Mouse (Mus musculus) lung, adult 2 months (tissue): ENCODE data around the gene Peg3. TPM values are rescaled to one million over a fixed set of nuclear protein-coding genes. Genes with fewer than 3 reads are reported as not detected.

Source experiments
- DNase-seq: peaks from one replicate; pipeline ENCODE4 v3.0.0; 2022
- H3K4me1 ChIP-seq: fragments of 200-500 bp; 2 replicates; pipeline ENCODE4 v1.6.1; 2011; ENCODE audit warnings: low read length; ENCODE audit not compliant: control insufficient read depth, insufficient read depth
- H3K4me3 ChIP-seq: fragments of 200-500 bp; replicated peaks from 2 replicates; pipeline ENCODE3; 2011; ENCODE audit warnings: low read depth, mild to moderate bottlenecking, control low read depth, low read length; ENCODE audit errors: extremely low read depth
- CTCF ChIP-seq: fragments of 200-500 bp; IDR thresholded peaks from 2 replicates; pipeline ENCODE4 v1.5.1; 2011; ENCODE audit warnings: mild to moderate bottlenecking, low read length, control low read depth; ENCODE audit not compliant: insufficient read depth
- POLR2A ChIP-seq: fragments of 200-500 bp; IDR thresholded peaks from 2 replicates; pipeline ENCODE4 v1.6.1; 2011; ENCODE audit warnings: low read depth, mild to moderate bottlenecking, control low read depth, low read length, borderline replicate concordance; ENCODE audit errors: extremely low read depth
- WGBS: fragments of 180-500 bp; shearing (Covaris S2); methylation state at CpG from one replicate; pipeline ENCODE4 v1.1.7; 2018; 5-methylcytosine and 5-hydroxymethylcytosine counted together
- polyA plus RNA-seq: library from polyadenylated mRNA; depleted of rRNA; stranded (reverse); fragments of >200 nt; gene quantifications from 2 replicates; pipeline ENCODE4 v1.2.3, GENCODE M21; 2012

Peg3 gene
- polyA plus RNA-seq, 1 experiment = 5.4 TPM

DNA sequence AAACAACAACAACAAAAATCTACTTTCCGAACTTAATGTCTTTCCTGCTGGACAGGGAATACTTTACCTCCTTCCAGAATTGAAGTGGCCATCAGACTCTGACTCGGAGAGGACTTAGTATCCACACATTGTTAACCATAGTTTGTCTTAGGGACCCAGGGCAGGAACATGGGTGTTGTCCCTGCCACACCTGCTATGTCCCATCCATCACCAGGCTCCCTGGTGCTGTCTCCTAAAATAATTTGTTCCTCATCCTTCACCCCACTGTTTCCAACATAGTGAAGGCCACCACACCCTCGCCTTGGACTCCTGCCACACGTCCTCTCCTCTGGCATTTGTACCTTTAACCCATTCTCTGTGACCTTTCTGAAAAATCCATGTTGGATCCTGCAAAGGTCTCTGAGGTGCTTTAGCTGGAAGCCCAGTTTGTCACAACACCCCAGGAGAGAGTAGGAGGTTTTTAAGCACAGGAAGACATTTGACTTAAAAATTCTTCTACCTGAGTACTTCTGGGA, 26.6 kb upstream of the Peg3 start:
- TF ChIP-seq POLR2A (no peak), CTCF (no peak)
- H3K4me3 ChIP-seq = no peak overlapping the region
- no peaks in the 10 kb centered on the region for H3K4me1 ChIP-seq
- WGBS = 56% methylated on average over 4 of the region's 4 CpGs
- no peak for DNase-seq

DNA sequence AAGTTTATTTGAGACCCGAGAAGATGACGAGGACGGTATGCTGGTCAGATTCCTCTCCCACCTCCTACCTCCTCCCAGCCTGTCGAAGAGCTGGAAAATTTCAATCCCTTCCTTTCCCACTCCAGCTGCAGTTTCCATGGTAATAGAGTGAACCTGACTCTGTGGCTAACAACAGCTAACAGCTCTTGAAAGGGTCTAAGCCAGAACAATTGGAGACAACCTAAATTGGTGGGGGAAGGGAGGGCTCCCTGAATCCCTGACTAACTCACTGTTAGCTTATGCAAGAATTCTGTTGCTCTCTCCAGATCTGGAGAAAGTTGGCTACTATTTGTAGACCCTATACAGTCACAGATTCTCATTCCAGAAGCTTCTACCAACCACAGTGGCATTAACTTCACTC, 23.2 kb upstream of the Peg3 start:
- TF ChIP-seq POLR2A (no peak), CTCF (no peak)
- no peaks in the 10 kb centered on the region for H3K4me1 ChIP-seq
- H3K4me3 ChIP-seq = no peak overlapping the region
- 30% methylated on average over 4 of the region's 4 CpGs for WGBS
- no peak for DNase-seq

DNA sequence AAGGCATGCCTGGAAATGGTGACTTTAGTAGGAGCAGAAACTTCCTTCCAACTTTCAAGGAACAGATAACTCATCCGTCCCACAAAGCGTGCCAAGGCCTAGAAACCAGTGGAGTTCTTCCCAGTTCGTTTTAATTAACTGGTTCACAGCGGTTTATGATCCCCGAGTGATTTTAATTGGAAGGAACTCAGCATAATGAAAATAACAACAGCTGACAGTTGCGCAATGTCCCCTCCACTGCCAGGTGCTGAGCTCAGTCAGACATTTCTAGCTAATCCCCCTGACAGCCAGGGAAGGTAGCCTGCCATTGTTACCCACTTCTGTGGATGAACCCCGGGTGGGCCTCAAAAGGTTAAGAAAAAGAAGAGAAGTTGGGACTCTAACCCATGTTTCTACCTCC, 19.0 kb upstream of the Peg3 start:
- WGBS = 62% methylated on average over 7 of the region's 7 CpGs
- Histone ChIP-seq H3K4me1 (no peaks in the 10 kb centered on the region), H3K4me3 (no peak overlapping the region)
- TF ChIP-seq POLR2A (no peak), CTCF (no peak)
- DNase-seq = no peak

DNA sequence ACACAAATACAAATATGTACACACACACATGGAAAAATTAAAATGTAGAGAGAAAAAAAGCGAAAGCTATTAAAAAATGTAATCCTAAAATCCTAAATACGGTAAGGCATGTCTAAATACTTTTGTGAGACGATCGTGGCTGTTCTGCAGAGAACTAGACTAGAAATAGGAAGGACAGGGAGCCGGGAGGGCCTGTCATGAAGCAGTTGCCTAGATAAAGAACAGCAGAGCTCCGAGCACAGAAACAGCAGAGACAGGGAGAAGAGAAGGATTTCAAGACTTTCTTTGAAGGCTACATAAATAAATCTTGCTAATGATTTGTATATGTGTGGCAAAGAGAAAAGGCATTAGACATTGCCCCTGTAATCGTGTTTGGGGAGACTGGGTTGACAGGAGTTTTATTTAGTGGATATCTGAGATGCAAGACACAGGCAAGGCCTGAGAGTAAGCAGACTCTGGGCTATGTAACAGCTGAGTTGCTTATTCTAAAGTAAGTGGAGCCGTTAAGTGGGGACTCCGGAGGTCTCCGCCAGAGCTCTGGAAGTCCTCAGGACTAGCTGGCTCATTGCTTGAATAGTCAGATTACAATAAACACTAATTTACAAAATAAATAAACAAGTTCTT, 14.2 kb upstream of the Peg3 start:
- no peak for TF ChIP-seq CTCF
- H3K4me3 ChIP-seq = no peak overlapping the region
- WGBS = 55% methylated on average over 10 of the region's 10 CpGs
- no peak for DNase-seq
- no peaks in the 10 kb centered on the region for H3K4me1 ChIP-seq

DNA sequence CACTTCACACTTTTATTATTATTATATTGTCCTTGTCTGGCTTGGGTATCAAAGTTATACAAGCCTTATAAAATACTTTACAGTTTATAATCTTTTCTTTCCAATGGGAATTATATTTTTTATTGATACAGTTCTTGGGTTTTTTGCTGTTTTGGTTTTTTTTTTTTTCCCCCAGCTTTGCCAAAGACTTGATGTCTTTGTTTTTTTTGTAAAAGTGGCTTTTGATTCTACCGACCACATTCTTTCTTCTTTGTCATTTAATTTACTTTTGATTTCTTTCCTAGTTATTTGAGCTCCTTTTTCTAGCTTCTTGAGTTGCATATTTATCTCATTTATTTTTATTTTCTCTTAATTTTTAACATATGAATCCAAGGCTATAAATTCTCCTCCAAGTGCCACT, 5.8 kb upstream of the Peg3 start:
- Histone ChIP-seq H3K4me1 (no peaks in the 10 kb centered on the region), H3K4me3 (no peak overlapping the region)
- TF ChIP-seq POLR2A (no peak), CTCF (no peak)
- DNase-seq = no peak
- WGBS = 61% methylated on average over 1 of the region's 1 CpGs

DNA sequence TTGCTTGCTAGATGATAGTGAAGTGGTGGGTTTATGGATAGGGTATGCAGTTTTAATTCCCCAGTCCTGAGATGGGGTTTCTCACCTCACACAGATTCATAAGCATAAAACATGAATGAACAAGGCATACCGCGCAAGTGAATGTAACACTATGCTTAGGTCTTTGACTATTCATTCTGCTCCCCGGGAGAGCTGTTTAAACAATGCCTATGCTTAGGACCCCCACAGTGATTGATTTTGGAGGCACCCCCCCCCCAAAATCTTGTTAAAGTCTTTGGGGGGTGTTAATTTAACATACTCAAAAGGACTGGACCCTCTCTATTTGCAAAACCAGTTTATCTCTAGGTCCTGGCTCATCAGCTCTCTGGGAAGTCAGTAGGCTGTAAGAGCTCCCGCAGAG, 1.7 kb upstream of the Peg3 start:
- DNase-seq = no peak
- no peak for TF ChIP-seq POLR2A
- TF ChIP-seq CTCF = no peak
- Histone ChIP-seq H3K4me1 (no peaks in the 10 kb centered on the region), H3K4me3 (no peak overlapping the region)
- 64% methylated on average over 4 of the region's 4 CpGs for WGBS

DNA sequence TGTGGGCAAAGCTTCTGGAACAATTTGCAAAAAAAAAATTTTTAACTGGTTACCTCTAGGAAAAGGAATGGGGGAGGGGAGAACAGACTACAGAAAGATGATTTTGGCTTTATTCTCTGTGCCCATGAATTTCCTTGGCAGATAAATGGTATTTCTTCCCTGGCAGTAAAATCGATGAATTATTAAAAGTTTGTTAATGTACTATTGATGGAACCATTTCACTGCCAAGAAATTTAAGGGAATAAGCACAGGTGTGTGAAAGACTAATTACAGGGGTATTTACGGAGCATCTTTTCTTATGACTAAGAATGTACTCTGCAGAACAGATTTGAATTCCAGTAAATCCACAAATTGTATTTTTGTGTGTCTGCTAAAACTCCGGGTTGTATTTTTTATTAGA, 1.1 kb upstream of the Peg3 start:
- no peak for DNase-seq
- TF ChIP-seq POLR2A (no peak), CTCF (no peak)
- 51% methylated on average over 3 of the region's 3 CpGs for WGBS
- H3K4me3 ChIP-seq = no peak overlapping the region
- no peaks in the 10 kb centered on the region for H3K4me1 ChIP-seq

DNA sequence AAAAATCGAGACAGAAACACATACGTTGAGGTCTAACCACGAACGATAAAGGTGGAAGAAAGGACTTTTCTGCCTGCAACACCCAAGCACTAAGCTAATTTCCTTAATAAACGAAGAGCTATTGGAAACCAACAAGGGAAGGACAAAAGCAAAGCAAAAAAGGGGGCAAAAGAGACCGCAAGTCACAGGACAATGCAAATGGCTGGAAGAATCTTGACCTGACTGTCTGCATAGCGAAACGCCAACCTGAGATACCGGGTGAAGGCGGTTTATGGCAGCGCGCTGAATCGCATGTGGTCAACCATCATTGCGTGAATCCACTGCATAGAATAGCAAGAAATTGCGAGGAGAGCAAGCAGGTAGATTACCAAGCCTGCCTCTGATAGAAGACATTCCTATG, 570 bp upstream of the Peg3 start:
- TF ChIP-seq POLR2A (no peak), CTCF (no peak)
- WGBS = 53% methylated on average over 15 of the region's 15 CpGs

DNA sequence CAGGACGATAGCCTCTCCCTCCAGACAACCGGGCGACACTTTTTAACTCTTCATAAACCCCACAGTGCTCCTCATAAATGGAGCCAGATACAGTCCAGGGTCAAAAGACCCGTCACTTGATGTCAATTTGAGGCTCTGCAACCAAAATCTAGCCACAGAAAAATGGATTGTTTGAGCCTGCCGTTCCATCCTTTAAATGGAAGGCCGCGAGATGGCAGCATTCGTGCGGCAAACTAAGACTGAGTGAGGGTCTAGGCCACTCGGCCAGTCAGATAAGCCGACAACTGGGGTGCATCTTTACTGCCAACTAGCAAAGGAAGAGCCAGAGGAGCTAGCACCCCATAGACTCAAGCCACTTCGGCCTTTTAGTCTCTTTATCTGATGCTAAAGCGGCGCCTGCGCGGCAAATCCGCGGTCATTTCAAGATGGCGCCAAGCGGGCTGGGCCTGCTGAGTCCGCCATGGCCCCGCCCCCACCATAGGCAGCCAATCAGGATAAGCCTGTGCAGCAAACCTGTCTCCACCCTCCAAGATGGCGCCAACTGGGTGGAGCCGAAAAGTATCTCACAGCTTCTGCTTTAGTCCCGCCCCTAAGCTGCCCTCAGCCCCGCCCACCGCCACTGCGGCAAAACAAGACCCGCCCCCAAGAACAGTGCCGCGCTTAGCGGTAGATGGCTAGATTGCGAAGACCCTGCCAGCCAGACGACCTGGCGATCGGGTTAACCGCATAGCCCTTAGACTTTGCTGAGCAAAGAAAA, 992 bp downstream of the Peg3 start:
- Histone ChIP-seq H3K4me3 (peak overlapping the region; percentile 81), H3K4me1 (no peaks in the 10 kb centered on the region)
- 49% methylated on average over 37 of the region's 37 CpGs for WGBS
- peak; percentile 88 for DNase-seq
- no peak for TF ChIP-seq CTCF
- TF ChIP-seq POLR2A = peak; percentile 45; the same call in 1 of the 2 replicates

More for the DNA sequence above, 570 bp upstream of the Peg3 start:
- no peak for DNase-seq
- Histone ChIP-seq H3K4me1 (no peaks in the 10 kb centered on the region), H3K4me3 (no peak overlapping the region)

DNA sequence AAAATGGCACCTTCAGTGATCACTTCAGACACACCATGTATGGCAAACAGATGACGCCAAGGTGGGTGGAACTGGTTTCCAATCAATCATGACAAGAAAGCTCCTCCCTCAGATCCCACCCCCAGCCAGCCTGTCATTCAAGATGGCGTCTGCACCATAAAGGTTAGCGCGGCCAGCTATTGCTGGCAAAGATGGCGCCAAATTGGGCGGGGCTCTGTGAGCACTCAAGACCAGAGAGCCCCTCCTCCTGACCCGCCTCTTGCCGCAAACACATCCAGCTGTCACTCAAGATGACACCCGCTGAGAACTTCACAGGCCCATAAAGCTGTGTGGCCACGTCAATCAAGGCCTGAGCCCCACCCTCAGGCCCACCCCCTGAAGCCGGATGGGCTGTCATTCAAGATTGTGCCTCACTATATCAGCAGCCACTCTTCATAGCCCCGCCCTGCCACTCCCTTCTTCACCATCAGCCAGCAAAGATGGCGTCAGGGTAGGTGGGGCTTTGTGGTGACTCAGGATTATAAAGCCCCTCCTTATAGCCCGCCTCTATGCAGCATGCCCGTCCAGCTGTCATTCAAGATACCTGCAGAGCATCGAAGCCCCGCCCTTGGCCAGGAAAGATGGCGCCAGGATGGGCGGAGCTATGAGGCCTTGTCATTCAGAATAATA, 1.8 kb downstream of the Peg3 start:
- no peak for TF ChIP-seq CTCF
- TF ChIP-seq POLR2A = no peak
- H3K4me3 ChIP-seq = peak overlapping the region; percentile 51
- 40% methylated on average over 19 of the region's 19 CpGs for WGBS
- peak; percentile 71 for DNase-seq
- no peaks in the 10 kb centered on the region for H3K4me1 ChIP-seq
